Mouse (Mus musculus): ENCODE measurements around the gene Mtss1l. TPM values are rescaled to one million over a fixed set of nuclear protein-coding genes. Genes with fewer than 3 reads are reported as not detected.

Mtss1l gene
- polyA plus RNA-seq, 1 experiment from 2014 or later = 39.9 TPM

DNA sequence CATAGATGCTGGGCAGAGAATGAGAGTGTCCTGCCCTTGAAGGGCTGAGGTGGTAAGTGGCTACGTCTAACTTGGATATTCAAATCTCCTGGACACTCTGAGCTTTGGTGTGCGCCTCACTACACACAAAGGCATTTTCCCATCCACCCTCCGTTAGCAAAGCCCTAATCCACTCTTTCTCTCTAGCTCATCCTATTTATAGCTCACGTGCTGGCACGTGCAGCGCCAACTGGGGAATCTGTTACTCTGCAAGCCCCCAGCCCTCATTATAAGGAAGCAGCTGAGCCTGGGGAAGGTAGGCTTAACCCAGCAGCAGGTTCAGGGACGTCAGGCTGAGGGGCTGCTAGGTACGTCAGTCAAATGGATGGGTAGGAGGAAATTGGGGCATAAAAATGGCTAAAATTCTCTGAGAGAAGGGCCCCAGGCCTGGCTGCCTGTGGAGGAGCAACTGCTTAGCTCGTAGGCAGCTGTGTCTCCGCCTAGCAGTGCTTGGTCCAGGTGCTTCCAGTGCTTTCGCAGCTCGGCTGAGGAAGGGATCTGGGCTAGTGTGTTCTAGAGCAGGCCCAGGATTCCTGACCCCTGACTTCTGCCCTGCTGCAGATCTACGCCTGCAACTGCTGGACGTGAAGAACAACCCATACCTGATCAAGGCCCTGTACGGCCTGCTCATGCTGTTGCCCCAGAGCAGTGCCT, 6.3 kb upstream of the Mtss1l start:
- 83% methylated on average over 15 of the region's 15 CpGs for WGBS
- no peak overlapping the region; the same call in 1 of the 2 replicates for H3K9ac ChIP-seq
- TF ChIP-seq CTCF (IDR thresholded peaks at IDR 0.05; ENCODE audit: low read depth) = no peak
- DNase-seq (no peak), ATAC-seq (ENCODE audit: insufficient read depth) (no peak)
- H3K9me3 ChIP-seq (ENCODE audit: low read depth, low read length) = no peaks in the 10 kb centered on the region
- no peak overlapping the region for H3K4me2 ChIP-seq
- H3K4me1 ChIP-seq (ENCODE audit: insufficient read depth) = peaks cover 54% of the 10 kb centered on the region
- H3K4me3 ChIP-seq (ENCODE audit: low read depth, low read length) = no peak overlapping the region
- H3K27ac ChIP-seq (ENCODE audit: low read depth) = peak overlapping the region; percentile 79
- peaks cover 19% of the 10 kb centered on the region for H3K36me3 ChIP-seq (ENCODE audit: insufficient read depth)
- H3K27me3 ChIP-seq (ENCODE audit: insufficient read depth, low read length) = no peaks in the 10 kb centered on the region

DNA sequence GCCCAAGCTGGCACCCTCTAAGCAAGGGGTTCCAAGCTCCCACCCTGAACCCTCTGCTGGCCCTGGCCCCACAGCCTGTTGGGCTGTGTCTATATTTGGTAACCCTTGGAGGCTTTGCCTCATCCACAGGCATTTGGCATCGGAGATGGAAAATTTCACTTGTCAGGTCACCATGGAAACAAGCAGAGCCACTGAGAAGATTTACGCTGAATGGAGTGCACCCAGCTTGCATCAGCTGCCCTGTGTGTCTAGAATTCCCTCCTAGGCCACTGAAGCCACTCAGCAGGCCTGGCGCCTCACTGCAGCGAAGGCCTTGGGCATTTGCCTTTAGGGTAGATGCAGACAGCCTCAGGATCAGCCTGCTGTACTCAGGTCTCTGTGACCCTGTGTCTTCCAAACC, 5.2 kb upstream of the Mtss1l start:
- H3K27me3 ChIP-seq (ENCODE audit: insufficient read depth, low read length) = no peaks in the 10 kb centered on the region
- peaks cover 19% of the 10 kb centered on the region for H3K36me3 ChIP-seq (ENCODE audit: insufficient read depth)
- DNase-seq (peak; percentile 83), ATAC-seq (ENCODE audit: insufficient read depth) (0 out of 2 replicates have a peak, but pooled peaks have one; percentile 1)
- no peak for TF ChIP-seq CTCF (IDR thresholded peaks at IDR 0.05; ENCODE audit: low read depth)
- H3K4me1 ChIP-seq (ENCODE audit: insufficient read depth) = peaks cover 54% of the 10 kb centered on the region
- H3K9me3 ChIP-seq (ENCODE audit: low read depth, low read length) = no peaks in the 10 kb centered on the region
- no peak overlapping the region for H3K4me3 ChIP-seq (ENCODE audit: low read depth, low read length)
- no peak overlapping the region for H3K4me2 ChIP-seq
- 52% methylated on average over 4 of the region's 4 CpGs for WGBS
- peak overlapping the region; percentile 79 for H3K27ac ChIP-seq (ENCODE audit: low read depth)
- no peak overlapping the region; the same call in 1 of the 2 replicates for H3K9ac ChIP-seq

- no peaks in the 10 kb centered on the region for H3K27me3 ChIP-seq (ENCODE audit: insufficient read depth, low read length)
- no peaks in the 10 kb centered on the region for H3K9me3 ChIP-seq (ENCODE audit: low read depth, low read length)
- H3K4me1 ChIP-seq (ENCODE audit: insufficient read depth) = peaks cover 46% of the 10 kb centered on the region
- no peak for TF ChIP-seq CTCF (IDR thresholded peaks at IDR 0.05; ENCODE audit: low read depth)
- DNase-seq (peak; percentile 55), ATAC-seq (ENCODE audit: insufficient read depth) (no peak)
- H3K4me2 ChIP-seq = no peak overlapping the region
- H3K4me3 ChIP-seq (ENCODE audit: low read depth, low read length) = no peak overlapping the region
- 34% methylated on average over 7 of the region's 7 CpGs for WGBS
- H3K36me3 ChIP-seq (ENCODE audit: insufficient read depth) = peaks cover 19% of the 10 kb centered on the region
- no peak overlapping the region for H3K9ac ChIP-seq
- H3K27ac ChIP-seq (ENCODE audit: low read depth) = peak overlapping the region; percentile 77
Observed at GRCm38 (mm10) chr8:110717131-110717530, 4.1 kb upstream of the Mtss1l start.

GRCm38 (mm10) chr8:110718209-110718968, 2.9 kb upstream of the Mtss1l start:
- H3K27ac ChIP-seq (ENCODE audit: low read depth) = peak overlapping the region; percentile 97
- H3K9ac ChIP-seq = no peak overlapping the region
- ATAC-seq (ENCODE audit: insufficient read depth) (no peak), DNase-seq (no peak)
- H3K36me3 ChIP-seq (ENCODE audit: insufficient read depth) = peaks cover 10% of the 10 kb centered on the region
- no peak for TF ChIP-seq CTCF (IDR thresholded peaks at IDR 0.05; ENCODE audit: low read depth)
- no peak overlapping the region for H3K4me3 ChIP-seq (ENCODE audit: low read depth, low read length)
- H3K9me3 ChIP-seq (ENCODE audit: low read depth, low read length) = no peaks in the 10 kb centered on the region
- H3K4me1 ChIP-seq (ENCODE audit: insufficient read depth) = peaks cover 46% of the 10 kb centered on the region
- 77% methylated on average over 8 of the region's 8 CpGs for WGBS
- H3K4me2 ChIP-seq = no peak overlapping the region; the same call in 1 of the 2 replicates
- no peaks in the 10 kb centered on the region for H3K27me3 ChIP-seq (ENCODE audit: insufficient read depth, low read length)

DNA sequence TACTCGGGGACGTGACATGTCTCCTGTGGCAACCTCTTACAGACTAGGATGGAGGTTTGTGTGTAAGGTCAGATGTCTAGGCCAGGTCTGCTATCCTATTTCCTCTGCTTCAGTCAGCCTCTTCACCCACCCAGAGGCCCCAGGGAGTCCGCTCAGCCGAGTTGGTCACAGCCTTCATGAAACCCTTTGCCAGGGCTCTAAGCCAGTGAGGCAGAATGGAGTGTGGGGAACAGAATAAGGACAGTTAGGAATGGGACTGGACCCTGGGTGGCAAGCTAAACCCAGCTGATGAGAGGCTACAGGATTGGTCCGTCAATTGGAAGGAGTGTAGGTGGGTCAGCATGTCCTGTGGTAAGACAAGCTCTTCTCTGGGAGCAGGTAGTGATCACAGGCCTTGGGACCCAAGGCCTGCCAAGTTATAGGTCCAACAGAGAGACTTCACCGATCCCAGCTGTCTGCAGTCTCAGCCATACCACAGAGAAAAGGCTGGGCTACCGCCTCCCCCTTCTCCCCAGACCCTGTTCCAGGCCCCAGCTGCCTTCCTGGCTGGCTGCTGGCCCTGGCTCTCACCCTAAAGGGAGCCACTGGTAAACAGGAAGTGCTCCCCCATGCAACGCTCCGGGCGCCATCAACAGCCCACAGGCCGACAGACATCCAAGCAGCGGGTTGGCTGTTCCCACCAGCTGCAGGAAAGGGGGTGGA, 2.2 kb upstream of the Mtss1l start:
- Histone ChIP-seq H3K9ac (0 out of 2 replicates have a peak overlapping the region, but pooled peaks have one; percentile 7), H3K9me3 (ENCODE audit: low read depth, low read length) (no peaks in the 10 kb centered on the region), H3K4me1 (ENCODE audit: insufficient read depth) (peaks cover 51% of the 10 kb centered on the region), H3K4me3 (ENCODE audit: low read depth, low read length) (no peak overlapping the region), H3K27me3 (ENCODE audit: insufficient read depth, low read length) (no peaks in the 10 kb centered on the region), H3K4me2 (peak overlapping the region; percentile 7; the same call in 1 of the 2 replicates), H3K36me3 (ENCODE audit: insufficient read depth) (peaks cover 11% of the 10 kb centered on the region), H3K27ac (ENCODE audit: low read depth) (peak overlapping the region; percentile 97)
- ATAC-seq (ENCODE audit: insufficient read depth) (peak; percentile 64), DNase-seq (peak; percentile 93)
- no peak for TF ChIP-seq CTCF (IDR thresholded peaks at IDR 0.05; ENCODE audit: low read depth)
- WGBS = 28% methylated on average over 12 of the region's 12 CpGs

DNA sequence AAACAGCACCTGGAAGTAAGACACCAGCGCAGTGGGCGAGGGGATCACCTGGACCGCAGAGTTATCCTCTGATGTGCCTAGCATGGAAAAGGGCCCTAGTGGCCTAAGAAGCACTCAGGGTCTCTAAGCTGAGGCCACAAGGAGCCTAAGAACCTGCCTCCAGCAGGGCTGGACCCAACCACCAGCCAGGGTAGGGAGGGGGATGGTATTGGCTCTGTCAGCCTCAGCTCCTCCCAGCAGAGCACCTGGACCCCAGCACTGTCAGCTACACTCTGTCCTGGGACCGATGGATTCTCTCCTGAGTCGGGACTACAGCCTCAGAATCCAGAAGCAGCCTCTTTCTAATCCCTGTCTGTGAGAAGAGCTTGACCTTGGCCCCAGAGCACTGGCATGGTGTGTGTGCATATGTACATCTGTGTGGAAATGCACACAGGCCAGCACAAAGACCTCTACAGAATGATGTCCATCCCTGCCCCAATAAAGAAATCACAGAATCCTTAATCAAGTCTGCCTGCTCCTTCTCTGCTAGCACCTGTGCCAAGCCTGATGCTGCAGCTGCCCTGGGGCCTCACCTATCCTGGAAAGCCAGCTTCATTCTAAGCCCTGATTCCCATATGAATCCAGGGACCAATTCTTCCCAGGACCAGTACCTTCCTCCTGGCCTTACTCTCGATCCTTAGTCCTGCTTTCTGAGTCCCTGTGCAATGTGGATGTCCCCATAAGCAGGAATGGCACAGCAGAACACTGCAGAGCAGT, 1.2 kb upstream of the Mtss1l start:
- Histone ChIP-seq H3K4me3 (ENCODE audit: low read depth, low read length) (peak overlapping the region; percentile 67; the same call in 1 of the 2 replicates), H3K4me2 (peak overlapping the region; percentile 93), H3K36me3 (ENCODE audit: insufficient read depth) (peaks cover 21% of the 10 kb centered on the region), H3K27ac (ENCODE audit: low read depth) (peak overlapping the region; percentile 97), H3K9me3 (ENCODE audit: low read depth, low read length) (no peaks in the 10 kb centered on the region), H3K4me1 (ENCODE audit: insufficient read depth) (peaks cover 61% of the 10 kb centered on the region), H3K9ac (peak overlapping the region; percentile 20; the same call in 1 of the 2 replicates), H3K27me3 (ENCODE audit: insufficient read depth, low read length) (no peaks in the 10 kb centered on the region)
- TF ChIP-seq CTCF (IDR thresholded peaks at IDR 0.05; ENCODE audit: low read depth) = no peak
- DNase-seq (no peak), ATAC-seq (ENCODE audit: insufficient read depth) (no peak)
- WGBS = 47% methylated on average over 6 of the region's 6 CpGs

All from lung, embryonic 14.5 days (tissue).